Mouse (Mus musculus): ENCODE results near the gene Cdc14a. TPM values are rescaled to one million over a fixed set of nuclear protein-coding genes. Genes with fewer than 3 reads are reported as not detected.
A peak's percentile ranks its signal among the peaks of the same experiment; 100 is the strongest.

The Cdc14a gene
- polyA plus RNA-seq, 1 experiment from 2014 or later: 14.3 TPM

DNA sequence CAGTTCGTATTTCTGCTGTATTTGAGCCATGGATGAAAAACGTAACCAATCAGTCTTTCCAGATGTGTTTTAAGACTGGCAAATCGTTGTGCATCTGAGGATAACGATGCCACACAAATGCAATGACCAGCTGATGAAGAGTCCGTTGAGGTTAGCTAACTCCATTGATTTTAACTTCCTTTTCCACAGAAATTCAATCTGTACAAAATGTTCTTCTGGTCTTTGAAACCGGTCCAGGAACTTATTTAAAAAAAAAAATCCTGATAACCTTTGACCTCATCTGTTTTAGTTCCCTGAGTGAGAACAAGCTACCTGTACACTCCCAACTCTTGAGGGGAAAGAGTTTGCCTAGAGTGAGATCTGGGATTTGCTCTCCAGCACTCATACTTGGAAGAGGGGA lies 152.2 kb downstream of the Cdc14a start:
- Histone ChIP-seq H3K9me3 (ENCODE audit: low read length) (no peaks in the 10 kb centered on the region), H3K4me1 (ENCODE audit: insufficient read depth, low read length) (no peaks in the 10 kb centered on the region), H3K27me3 (ENCODE audit: insufficient read depth, low read length) (no peaks in the 10 kb centered on the region), H3K27ac (ENCODE audit: low read length) (no peak overlapping the region), H3K4me2 (replicated peaks; ENCODE audit: low read depth, low read length) (no peak overlapping the region), H3K36me3 (ENCODE audit: insufficient read depth, low read length) (no peaks in the 10 kb centered on the region), H3K9ac (replicated peaks; ENCODE audit: low read length) (no peak overlapping the region), H3K4me3 (ENCODE audit: low read length) (no peak overlapping the region)
- 83% methylated on average over 6 of the region's 6 CpGs for WGBS
- no peak for ATAC-seq (ENCODE audit: low FRiP score, low TSS enrichment)

DNA sequence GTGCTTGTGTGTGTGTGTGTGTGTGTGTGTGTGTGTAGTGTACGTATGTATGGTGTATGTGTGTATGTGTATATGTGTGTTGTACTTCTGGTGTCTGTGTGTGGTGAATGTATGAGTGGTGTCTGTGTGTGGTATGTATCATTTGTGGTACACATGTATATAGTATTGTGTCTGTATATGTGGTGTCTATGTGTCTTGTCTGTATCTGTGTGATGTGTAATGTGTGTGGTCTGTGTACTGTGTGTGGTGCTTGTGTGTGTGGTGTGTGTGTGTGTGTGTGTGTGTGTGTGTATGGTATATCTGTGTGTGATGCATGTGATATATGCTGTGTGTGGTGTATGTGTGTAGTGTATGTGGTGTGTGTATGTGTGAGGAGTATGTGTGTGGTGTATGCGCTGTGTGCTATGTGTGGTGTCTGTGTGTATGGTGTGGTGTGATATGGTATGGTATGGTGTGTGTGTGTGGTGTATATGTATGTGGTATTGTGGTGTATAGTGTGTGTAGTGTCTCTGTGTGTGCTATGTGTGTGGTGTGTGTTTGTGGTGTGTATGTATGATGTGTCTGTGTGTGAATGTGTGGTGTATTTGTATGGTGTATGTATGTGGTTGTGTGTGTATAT lies 156.7 kb downstream of the Cdc14a start:
- H3K4me2 ChIP-seq (replicated peaks; ENCODE audit: low read depth, low read length): no peak overlapping the region
- no peaks in the 10 kb centered on the region for H3K9me3 ChIP-seq (ENCODE audit: low read length)
- H3K36me3 ChIP-seq (ENCODE audit: insufficient read depth, low read length): no peaks in the 10 kb centered on the region
- no peak overlapping the region for H3K27ac ChIP-seq (ENCODE audit: low read length)
- WGBS: 93% methylated on average over 2 of the region's 2 CpGs
- H3K4me1 ChIP-seq (ENCODE audit: insufficient read depth, low read length): no peaks in the 10 kb centered on the region
- ATAC-seq (ENCODE audit: low FRiP score, low TSS enrichment): peak; percentile 42; the same call in 1 of the 2 replicates
- no peak overlapping the region for H3K4me3 ChIP-seq (ENCODE audit: low read length)
- H3K27me3 ChIP-seq (ENCODE audit: insufficient read depth, low read length): no peaks in the 10 kb centered on the region
- H3K9ac ChIP-seq (replicated peaks; ENCODE audit: low read length): no peak overlapping the region

DNA sequence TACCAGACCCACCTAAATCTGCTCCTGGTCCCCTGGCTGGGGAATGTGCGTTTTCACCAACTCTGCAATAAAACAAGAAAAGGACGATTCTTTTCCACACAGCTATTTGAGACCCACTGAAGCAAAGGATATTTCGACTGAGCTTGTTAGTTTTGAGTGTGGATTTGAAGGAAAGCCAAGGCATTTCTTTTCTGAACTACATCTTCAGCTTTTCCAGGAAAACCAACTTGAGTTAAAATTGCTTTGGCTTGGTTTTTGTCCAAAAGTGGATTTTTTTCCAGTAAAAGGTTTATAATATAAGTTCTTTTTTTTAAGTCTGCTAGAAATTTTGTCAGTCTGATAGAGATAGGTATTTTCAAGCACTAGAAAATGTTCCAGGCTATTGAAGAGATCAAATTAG lies 157.5 kb downstream of the Cdc14a start:
- no peaks in the 10 kb centered on the region for H3K9me3 ChIP-seq (ENCODE audit: low read length)
- WGBS: 58% methylated on average over 3 of the region's 3 CpGs
- H3K9ac ChIP-seq (replicated peaks; ENCODE audit: low read length): no peak overlapping the region
- no peaks in the 10 kb centered on the region for H3K4me1 ChIP-seq (ENCODE audit: insufficient read depth, low read length)
- no peak overlapping the region for H3K4me3 ChIP-seq (ENCODE audit: low read length)
- ATAC-seq (ENCODE audit: low FRiP score, low TSS enrichment): no peak
- no peak overlapping the region for H3K27ac ChIP-seq (ENCODE audit: low read length)
- no peaks in the 10 kb centered on the region for H3K36me3 ChIP-seq (ENCODE audit: insufficient read depth, low read length)
- no peaks in the 10 kb centered on the region for H3K27me3 ChIP-seq (ENCODE audit: insufficient read depth, low read length)
- H3K4me2 ChIP-seq (replicated peaks; ENCODE audit: low read depth, low read length): no peak overlapping the region

DNA sequence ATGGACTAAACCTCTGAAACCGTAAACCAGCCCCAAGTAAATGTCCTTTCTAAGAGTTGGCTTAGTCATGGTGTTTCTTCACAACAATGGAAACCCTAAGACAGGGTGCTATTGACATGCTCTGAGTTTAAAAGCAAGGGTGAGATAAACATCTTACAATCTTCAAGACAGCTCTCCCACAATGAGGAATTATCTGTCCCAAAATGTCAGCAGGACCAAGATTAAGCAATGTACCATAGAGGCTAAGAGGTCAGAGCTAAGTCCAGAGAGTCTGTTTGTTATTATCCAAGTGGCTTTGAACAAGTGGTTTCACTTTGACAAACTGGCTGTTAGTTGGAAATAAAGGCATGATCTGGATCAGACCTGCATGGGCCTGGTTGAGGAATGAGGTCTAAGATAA lies 159.9 kb downstream of the Cdc14a start:
- Histone ChIP-seq H3K27ac (ENCODE audit: low read length) (no peak overlapping the region), H3K4me2 (replicated peaks; ENCODE audit: low read depth, low read length) (no peak overlapping the region), H3K27me3 (ENCODE audit: insufficient read depth, low read length) (no peaks in the 10 kb centered on the region), H3K36me3 (ENCODE audit: insufficient read depth, low read length) (no peaks in the 10 kb centered on the region), H3K9ac (replicated peaks; ENCODE audit: low read length) (no peak overlapping the region), H3K9me3 (ENCODE audit: low read length) (no peaks in the 10 kb centered on the region), H3K4me1 (ENCODE audit: insufficient read depth, low read length) (no peaks in the 10 kb centered on the region), H3K4me3 (ENCODE audit: low read length) (no peak overlapping the region)
- ATAC-seq (ENCODE audit: low FRiP score, low TSS enrichment): no peak
- 74% methylated on average over 1 of the region's 1 CpGs for WGBS

DNA sequence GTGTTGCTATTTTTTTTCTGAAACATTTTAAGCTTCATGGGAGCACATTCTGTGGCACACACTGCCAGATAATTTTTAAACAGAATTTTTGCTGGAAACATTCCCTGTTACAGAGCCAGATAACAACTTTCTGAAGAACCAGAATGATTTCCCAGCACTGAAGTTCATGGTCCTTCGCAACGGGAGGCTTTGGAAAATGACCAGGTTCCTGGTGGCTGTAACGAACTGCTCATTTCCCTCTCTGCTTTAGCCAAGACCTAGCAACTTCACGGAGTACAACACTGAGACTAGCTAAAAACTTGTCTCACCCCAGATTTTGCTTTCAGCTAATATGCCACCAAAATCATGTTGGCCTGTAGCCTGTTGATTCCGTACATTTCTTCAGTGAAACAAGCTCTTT lies 160.8 kb downstream of the Cdc14a start:
- H3K27me3 ChIP-seq (ENCODE audit: insufficient read depth, low read length): no peaks in the 10 kb centered on the region
- ATAC-seq (ENCODE audit: low FRiP score, low TSS enrichment): no peak
- H3K27ac ChIP-seq (ENCODE audit: low read length): no peak overlapping the region
- no peak overlapping the region for H3K4me3 ChIP-seq (ENCODE audit: low read length)
- no peak overlapping the region for H3K4me2 ChIP-seq (replicated peaks; ENCODE audit: low read depth, low read length)
- 89% methylated on average over 5 of the region's 5 CpGs for WGBS
- H3K36me3 ChIP-seq (ENCODE audit: insufficient read depth, low read length): no peaks in the 10 kb centered on the region
- H3K9ac ChIP-seq (replicated peaks; ENCODE audit: low read length): no peak overlapping the region
- no peaks in the 10 kb centered on the region for H3K4me1 ChIP-seq (ENCODE audit: insufficient read depth, low read length)
- H3K9me3 ChIP-seq (ENCODE audit: low read length): no peaks in the 10 kb centered on the region

DNA sequence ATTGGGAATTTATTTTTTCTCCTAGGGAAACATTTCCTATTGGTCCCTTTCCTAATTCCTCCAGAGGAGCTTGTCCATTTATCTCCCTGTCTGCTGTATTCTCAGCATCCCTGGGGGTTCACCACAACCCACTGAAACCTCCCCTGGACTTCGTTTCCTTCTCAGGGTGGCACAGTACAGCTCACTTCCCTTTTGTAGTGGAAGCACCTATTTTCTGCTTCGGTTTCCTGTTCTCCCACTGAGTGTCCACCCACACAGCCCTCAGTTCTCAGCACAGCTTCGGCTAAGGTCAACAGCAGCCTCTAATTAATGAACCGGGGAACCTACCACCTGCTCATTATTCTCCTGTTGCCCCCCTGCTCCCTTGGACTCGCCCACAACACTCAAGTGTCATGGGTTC lies 167.7 kb downstream of the Cdc14a start:
- no peak overlapping the region for H3K4me2 ChIP-seq (replicated peaks; ENCODE audit: low read depth, low read length)
- H3K4me3 ChIP-seq (ENCODE audit: low read length): no peak overlapping the region
- peaks cover 32% of the 10 kb centered on the region for H3K27me3 ChIP-seq (ENCODE audit: insufficient read depth, low read length)
- ATAC-seq (ENCODE audit: low FRiP score, low TSS enrichment): no peak
- H3K9me3 ChIP-seq (ENCODE audit: low read length): no peaks in the 10 kb centered on the region
- H3K9ac ChIP-seq (replicated peaks; ENCODE audit: low read length): no peak overlapping the region
- H3K36me3 ChIP-seq (ENCODE audit: insufficient read depth, low read length): no peaks in the 10 kb centered on the region
- peaks cover 22% of the 10 kb centered on the region for H3K4me1 ChIP-seq (ENCODE audit: insufficient read depth, low read length)
- WGBS: 20% methylated on average over 5 of the region's 5 CpGs
- no peak overlapping the region for H3K27ac ChIP-seq (ENCODE audit: low read length)

DNA sequence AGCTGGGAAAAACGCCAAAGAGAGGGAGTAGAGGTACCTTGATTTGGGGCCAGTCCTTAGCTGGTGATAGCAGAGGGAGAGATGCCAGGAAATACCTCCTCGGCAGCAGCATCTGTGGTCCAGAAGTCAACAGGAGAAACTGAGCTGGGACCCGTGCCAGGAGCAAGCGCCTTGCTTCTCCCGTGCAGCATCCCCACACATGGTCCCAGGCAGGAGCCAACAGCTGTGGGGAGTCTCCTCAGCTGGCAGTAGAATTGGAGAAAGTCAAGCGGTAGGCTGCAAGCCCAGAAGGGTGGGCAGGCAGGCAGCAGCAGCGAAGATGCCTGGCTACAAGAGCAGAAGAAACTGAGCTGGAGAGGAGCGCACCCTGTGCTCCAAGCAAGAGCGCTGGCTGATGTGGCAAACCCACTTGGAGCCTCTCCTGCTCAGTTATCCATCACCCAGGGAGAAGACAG lies 170.7 kb downstream of the Cdc14a start, which contains the start of gene Gpr88:
Gene Gpr88, minus strand, starts transcription at position 427 of the 455 bp plus-strand sequence.
- Histone ChIP-seq H3K9me3 (ENCODE audit: low read length) (no peaks in the 10 kb centered on the region), H3K27me3 (ENCODE audit: insufficient read depth, low read length) (peaks cover 56% of the 10 kb centered on the region), H3K36me3 (ENCODE audit: insufficient read depth, low read length) (no peaks in the 10 kb centered on the region), H3K4me3 (ENCODE audit: low read length) (peak within 1 kb of the TSS; percentile 59), H3K9ac (replicated peaks; ENCODE audit: low read length) (peak within 1 kb of the TSS; percentile 64), H3K27ac (ENCODE audit: low read length) (no peak within 1 kb of the TSS), H3K4me2 (replicated peaks; ENCODE audit: low read depth, low read length) (peak within 1 kb of the TSS; percentile 98), H3K4me1 (ENCODE audit: insufficient read depth, low read length) (peaks cover 22% of the 10 kb centered on the region)
- 5% methylated on average over 9 of the region's 9 CpGs for WGBS
- ATAC-seq (ENCODE audit: low FRiP score, low TSS enrichment): 0 out of 2 replicates have a peak, but pooled peaks have one; percentile 50

DNA sequence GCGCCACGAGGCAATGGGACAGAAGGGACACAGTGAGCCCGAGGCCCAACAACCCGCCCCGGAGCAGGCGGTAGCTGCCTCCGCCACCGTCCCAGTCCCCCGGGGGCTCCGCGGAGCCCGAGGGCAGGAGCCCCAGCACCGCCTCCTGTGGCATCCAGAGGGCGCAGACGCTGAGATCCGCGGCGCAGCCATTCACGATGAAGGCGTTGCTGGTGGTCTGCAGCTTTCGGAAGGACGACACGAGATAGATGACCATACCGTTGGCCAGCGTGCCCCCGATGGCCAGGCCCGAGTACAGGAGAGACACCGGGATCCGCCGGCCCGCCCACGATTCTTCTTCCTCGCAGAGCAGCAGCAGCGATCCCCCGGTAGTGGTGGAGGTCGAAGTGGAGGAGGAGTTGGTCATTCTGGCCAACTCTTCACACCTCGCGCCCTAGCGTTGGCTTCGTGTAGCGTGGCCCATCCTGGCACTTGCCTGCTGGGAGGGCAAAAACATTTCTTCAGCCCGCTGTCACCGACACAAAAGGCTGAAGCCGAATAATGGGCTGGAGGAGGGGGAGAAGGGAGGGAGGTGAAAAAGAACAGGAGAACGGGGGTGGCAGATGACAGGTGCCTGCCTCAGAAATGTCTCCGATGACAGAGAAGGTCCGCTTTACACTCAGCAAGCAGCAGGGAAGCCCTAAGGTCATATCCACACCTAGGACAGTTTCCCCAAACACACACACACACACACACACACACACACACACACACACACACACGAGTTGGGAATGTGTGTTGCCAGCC lies 171.4 kb downstream of the Cdc14a start:
- H3K36me3 ChIP-seq (ENCODE audit: insufficient read depth, low read length): no peaks in the 10 kb centered on the region
- H3K27me3 ChIP-seq (ENCODE audit: insufficient read depth, low read length): peaks cover 56% of the 10 kb centered on the region
- peak; percentile 27; the same call in 1 of the 2 replicates for ATAC-seq (ENCODE audit: low FRiP score, low TSS enrichment)
- peak overlapping the region; percentile 98 for H3K4me2 ChIP-seq (replicated peaks; ENCODE audit: low read depth, low read length)
- H3K9me3 ChIP-seq (ENCODE audit: low read length): no peaks in the 10 kb centered on the region
- H3K4me3 ChIP-seq (ENCODE audit: low read length): peak overlapping the region; percentile 59
- no peak overlapping the region for H3K27ac ChIP-seq (ENCODE audit: low read length)
- peak overlapping the region; percentile 64 for H3K9ac ChIP-seq (replicated peaks; ENCODE audit: low read length)
- peaks cover 22% of the 10 kb centered on the region for H3K4me1 ChIP-seq (ENCODE audit: insufficient read depth, low read length)
- under 1% methylated on average over 48 of the region's 48 CpGs for WGBS

DNA sequence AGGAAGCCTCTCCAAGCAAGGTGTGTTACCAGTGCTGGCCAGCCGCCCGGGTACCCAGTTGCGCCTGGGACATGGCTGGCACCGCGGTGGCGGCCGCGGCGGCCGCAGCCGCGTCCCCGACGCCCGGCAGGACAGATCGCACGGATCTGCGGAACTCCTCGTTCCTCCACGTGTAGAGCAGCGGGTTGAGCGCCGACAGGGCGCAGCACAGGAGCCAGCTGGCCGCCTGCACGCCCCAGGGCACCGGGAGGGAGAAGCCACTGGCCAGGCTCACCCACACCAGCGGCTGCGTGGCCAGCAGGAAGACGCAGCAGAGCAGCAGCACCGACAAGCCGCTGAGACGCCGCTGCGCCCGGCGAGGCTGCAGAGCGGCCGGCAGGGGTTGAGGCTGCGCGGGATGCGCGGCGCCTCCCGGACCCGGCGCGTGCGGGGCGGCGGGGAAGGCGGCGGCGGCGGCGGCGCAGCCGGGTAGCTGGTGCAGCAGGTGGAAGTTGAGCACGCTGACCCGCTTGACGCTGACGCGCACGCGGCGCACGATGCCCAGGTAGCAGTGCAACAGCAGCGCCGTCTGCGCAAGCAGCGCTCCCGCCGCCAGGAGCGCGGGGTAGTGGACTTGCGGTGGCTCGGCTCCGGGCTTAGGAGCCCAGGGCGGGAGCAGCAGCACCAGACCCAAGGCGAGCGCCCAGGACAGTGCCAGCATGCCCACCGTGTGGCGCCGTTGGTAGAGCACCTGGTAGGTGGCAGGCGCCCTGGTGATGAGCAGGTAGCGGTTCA lies 172.2 kb downstream of the Cdc14a start:
- H3K4me3 ChIP-seq (ENCODE audit: low read length): peak overlapping the region; percentile 59
- no peaks in the 10 kb centered on the region for H3K9me3 ChIP-seq (ENCODE audit: low read length)
- H3K27me3 ChIP-seq (ENCODE audit: insufficient read depth, low read length): peaks cover 56% of the 10 kb centered on the region
- peaks cover 22% of the 10 kb centered on the region for H3K4me1 ChIP-seq (ENCODE audit: insufficient read depth, low read length)
- H3K27ac ChIP-seq (ENCODE audit: low read length): no peak overlapping the region
- peak; percentile 78 for ATAC-seq (ENCODE audit: low FRiP score, low TSS enrichment)
- H3K9ac ChIP-seq (replicated peaks; ENCODE audit: low read length): peak overlapping the region; percentile 64
- H3K36me3 ChIP-seq (ENCODE audit: insufficient read depth, low read length): no peaks in the 10 kb centered on the region
- H3K4me2 ChIP-seq (replicated peaks; ENCODE audit: low read depth, low read length): peak overlapping the region; percentile 98
- WGBS: under 1% methylated on average over 74 of the region's 86 CpGs
